Mouse (Mus musculus) G1E (cell line): ENCODE data around the gene Sarnp.

ENCODE experiments used
- CTCF ChIP-seq: IDR thresholded peaks from 2 replicates; pipeline ENCODE4 v1.5.1; 2012; ENCODE audit warnings: low read depth, low read length, inconsistent platforms, mixed read lengths
- GATA1 ChIP-seq: IDR thresholded peaks from 2 replicates; pipeline ENCODE4 v1.6.1; 2012; ENCODE audit warnings: borderline replicate concordance, low read length, inconsistent platforms, mixed read lengths
- GATA2 ChIP-seq: IDR thresholded peaks from 2 replicates; pipeline ENCODE4 v1.6.1; 2012; ENCODE audit warnings: low read depth, low read length, inconsistent platforms, borderline replicate concordance
- POLR2AphosphoS5 ChIP-seq: IDR thresholded peaks from 2 replicates; pipeline ENCODE4 v1.6.1; 2012; ENCODE audit warnings: low read depth, low read length, inconsistent platforms; ENCODE audit not compliant: insufficient replicate concordance
- TAL1 ChIP-seq: conservative IDR thresholded peaks from 2 replicates; pipeline ENCODE4 v1.6.1; 2012; ENCODE audit warnings: low read depth, low read length, inconsistent platforms, mixed read lengths

DNA sequence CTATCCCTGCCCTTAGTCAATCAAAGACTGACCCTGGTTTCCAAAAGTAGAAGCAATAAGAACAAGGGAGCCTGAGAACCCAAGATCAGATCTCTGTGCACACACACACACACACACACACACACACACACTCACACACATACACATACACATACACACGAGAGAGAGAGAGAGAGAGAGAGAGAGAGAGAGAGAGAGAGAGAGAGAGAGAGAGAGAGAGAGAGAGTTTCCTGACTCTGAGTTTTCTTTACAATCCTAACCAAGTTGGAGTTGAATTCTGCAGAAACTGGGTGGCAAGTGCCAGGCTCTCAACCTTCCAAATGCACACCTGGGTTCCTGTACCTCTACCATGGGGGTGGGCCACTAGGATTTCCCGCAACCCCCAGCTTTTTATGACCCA is 72.7 kb downstream of the Sarnp start:
- no peak for TF ChIP-seq CTCF
- TF ChIP-seq TAL1 = no peak
- no peak for TF ChIP-seq GATA1
- TF ChIP-seq GATA2 = no peak
- TF ChIP-seq POLR2AphosphoS5 = no peak
